Mouse (Mus musculus): ENCODE measurements around the gene Lnx2. TPM values are rescaled to one million over a fixed set of nuclear protein-coding genes. Genes with fewer than 3 reads are reported as not detected.
A peak's percentile ranks its signal among the peaks of the same experiment; 100 is the strongest.

Lnx2 gene
- polyA plus RNA-seq (2015; fragmentation: Nextera tagmentation; extraction: Ambion mirVana), result 9.4 and 11.2 TPM in 2 replicates

- no peaks in the 10 kb centered on the region for H3K9me3 ChIP-seq
- H3K27ac ChIP-seq, result peak within 1 kb of the TSS; percentile 89
- no peaks in the 10 kb centered on the region for H3K27me3 ChIP-seq
- peak; percentile 98 for ATAC-seq (ENCODE audit: low FRiP score, low read depth)
- H3K4me1 ChIP-seq, result peaks cover 21% of the 10 kb centered on the region
- peak within 1 kb of the TSS; percentile 95 for H3K4me2 ChIP-seq (replicated peaks)
- under 1% methylated on average over 65 of the region's 65 CpGs for WGBS
- peak within 1 kb of the TSS; percentile 84 for H3K9ac ChIP-seq
- H3K36me3 ChIP-seq, result peaks cover 10% of the 10 kb centered on the region
- H3K4me3 ChIP-seq, result peak within 1 kb of the TSS; percentile 82
Observed at GRCm38 (mm10) chr5:147076026-147076798, at the start of gene Lnx2. Gene Lnx2 (minus strand): TSS chr5:147076586.

- H3K4me1 ChIP-seq, result 0 out of 2 replicates have a peak, but pooled peaks cover 3% of the 10 kb centered on the region
- no peak overlapping the region for H3K27ac ChIP-seq
- no peaks in the 10 kb centered on the region for H3K27me3 ChIP-seq
- peaks cover 8% of the 10 kb centered on the region; the same call in 1 of the 2 replicates for H3K9me3 ChIP-seq
- H3K4me3 ChIP-seq, result no peak overlapping the region
- ATAC-seq (ENCODE audit: low FRiP score, low read depth), result no peak
- WGBS, result 92% methylated on average over 13 of the region's 13 CpGs
- H3K9ac ChIP-seq, result no peak overlapping the region
- H3K36me3 ChIP-seq, result no peaks in the 10 kb centered on the region
- no peak overlapping the region for H3K4me2 ChIP-seq (replicated peaks)
Observed at GRCm38 (mm10) chr5:147125542-147126185, 49.3 kb upstream of the Lnx2 start.

- Histone ChIP-seq H3K36me3 (no peaks in the 10 kb centered on the region), H3K4me1 (0 out of 2 replicates have a peak, but pooled peaks cover 3% of the 10 kb centered on the region), H3K27me3 (no peaks in the 10 kb centered on the region), H3K4me3 (no peak overlapping the region), H3K9ac (no peak overlapping the region), H3K27ac (no peak overlapping the region), H3K4me2 (replicated peaks) (no peak overlapping the region), H3K9me3 (peaks cover 8% of the 10 kb centered on the region; the same call in 1 of the 2 replicates)
- 57% methylated on average over 9 of the region's 9 CpGs for WGBS
- no peak for ATAC-seq (ENCODE audit: low FRiP score, low read depth)
Observed at GRCm38 (mm10) chr5:147124794-147125193, 48.4 kb upstream of the Lnx2 start.

- no peak overlapping the region for H3K27ac ChIP-seq
- 89% methylated on average over 4 of the region's 4 CpGs for WGBS
- 0 out of 2 replicates have a peak, but pooled peaks cover 3% of the 10 kb centered on the region for H3K4me1 ChIP-seq
- H3K27me3 ChIP-seq, result no peaks in the 10 kb centered on the region
- no peak overlapping the region for H3K9ac ChIP-seq
- H3K36me3 ChIP-seq, result no peaks in the 10 kb centered on the region
- no peak for ATAC-seq (ENCODE audit: low FRiP score, low read depth)
- no peak overlapping the region for H3K4me2 ChIP-seq (replicated peaks)
- H3K4me3 ChIP-seq, result no peak overlapping the region
- peaks cover 8% of the 10 kb centered on the region; the same call in 1 of the 2 replicates for H3K9me3 ChIP-seq
Observed at GRCm38 (mm10) chr5:147121146-147121545, 44.8 kb upstream of the Lnx2 start.

- ATAC-seq (ENCODE audit: low FRiP score, low read depth), result no peak
- H3K9me3 ChIP-seq, result peaks cover 8% of the 10 kb centered on the region; the same call in 1 of the 2 replicates
- no peak overlapping the region for H3K9ac ChIP-seq
- no peaks in the 10 kb centered on the region for H3K27me3 ChIP-seq
- no peak overlapping the region for H3K4me3 ChIP-seq
- no peak overlapping the region for H3K27ac ChIP-seq
- no peaks in the 10 kb centered on the region for H3K4me1 ChIP-seq
- no peak overlapping the region for H3K4me2 ChIP-seq (replicated peaks)
- 32% methylated on average over 6 of the region's 6 CpGs for WGBS
- peaks cover 14% of the 10 kb centered on the region for H3K36me3 ChIP-seq
Observed at GRCm38 (mm10) chr5:147117027-147117426, 40.6 kb upstream of the Lnx2 start.

GRCm38 (mm10) chr5:147115631-147116030 is 39.2 kb upstream of the Lnx2 start:
- Histone ChIP-seq H3K9ac (no peak overlapping the region), H3K4me1 (no peaks in the 10 kb centered on the region), H3K9me3 (peaks cover 7% of the 10 kb centered on the region; the same call in 1 of the 2 replicates), H3K4me2 (replicated peaks) (no peak overlapping the region), H3K4me3 (no peak overlapping the region), H3K27ac (no peak overlapping the region), H3K36me3 (peaks cover 24% of the 10 kb centered on the region), H3K27me3 (no peaks in the 10 kb centered on the region)
- no peak for ATAC-seq (ENCODE audit: low FRiP score, low read depth)
- WGBS, result 93% methylated on average over 4 of the region's 4 CpGs

GRCm38 (mm10) chr5:147114738-147115137 is 38.4 kb upstream of the Lnx2 start:
- 81% methylated on average over 7 of the region's 7 CpGs for WGBS
- H3K4me3 ChIP-seq, result no peak overlapping the region
- no peak overlapping the region for H3K9ac ChIP-seq
- no peak for ATAC-seq (ENCODE audit: low FRiP score, low read depth)
- no peak overlapping the region for H3K27ac ChIP-seq
- no peak overlapping the region for H3K4me2 ChIP-seq (replicated peaks)
- no peaks in the 10 kb centered on the region for H3K4me1 ChIP-seq
- no peaks in the 10 kb centered on the region for H3K27me3 ChIP-seq
- peaks cover 32% of the 10 kb centered on the region for H3K36me3 ChIP-seq
- peaks cover 13% of the 10 kb centered on the region for H3K9me3 ChIP-seq

GRCm38 (mm10) chr5:147108861-147109591 is 32.6 kb upstream of the Lnx2 start:
- peaks cover 83% of the 10 kb centered on the region for H3K36me3 ChIP-seq
- 92% methylated on average over 13 of the region's 13 CpGs for WGBS
- ATAC-seq (ENCODE audit: low FRiP score, low read depth), result no peak

GRCm38 (mm10) chr5:147107276-147107675 is 30.9 kb upstream of the Lnx2 start:
- 93% methylated on average over 3 of the region's 3 CpGs for WGBS
- H3K9me3 ChIP-seq, result peaks cover 13% of the 10 kb centered on the region
- H3K36me3 ChIP-seq, result peaks cover 87% of the 10 kb centered on the region
- no peak overlapping the region for H3K4me3 ChIP-seq
- H3K9ac ChIP-seq, result no peak overlapping the region
- ATAC-seq (ENCODE audit: low FRiP score, low read depth), result no peak
- H3K4me1 ChIP-seq, result no peaks in the 10 kb centered on the region
- no peak overlapping the region for H3K27ac ChIP-seq
- no peak overlapping the region for H3K4me2 ChIP-seq (replicated peaks)
- H3K27me3 ChIP-seq, result no peaks in the 10 kb centered on the region

More at GRCm38 (mm10) chr5:147108861-147109591, 32.6 kb upstream of the Lnx2 start:
- Histone ChIP-seq H3K4me2 (replicated peaks) (no peak overlapping the region), H3K4me3 (no peak overlapping the region), H3K9ac (no peak overlapping the region), H3K4me1 (no peaks in the 10 kb centered on the region), H3K27ac (no peak overlapping the region), H3K27me3 (no peaks in the 10 kb centered on the region), H3K9me3 (peaks cover 13% of the 10 kb centered on the region)

- WGBS, result 77% methylated on average over 6 of the region's 6 CpGs
- H3K4me3 ChIP-seq, result no peak overlapping the region
- no peak overlapping the region for H3K27ac ChIP-seq
- H3K27me3 ChIP-seq, result no peaks in the 10 kb centered on the region
- H3K4me2 ChIP-seq (replicated peaks), result no peak overlapping the region
- ATAC-seq (ENCODE audit: low FRiP score, low read depth), result no peak
- H3K9me3 ChIP-seq, result no peaks in the 10 kb centered on the region
- H3K9ac ChIP-seq, result no peak overlapping the region
- peaks cover 71% of the 10 kb centered on the region for H3K36me3 ChIP-seq
- no peaks in the 10 kb centered on the region for H3K4me1 ChIP-seq
Observed at GRCm38 (mm10) chr5:147102295-147102694, 25.9 kb upstream of the Lnx2 start.

- WGBS, result 79% methylated on average over 2 of the region's 2 CpGs
- H3K36me3 ChIP-seq, result peaks cover 64% of the 10 kb centered on the region
- ATAC-seq (ENCODE audit: low FRiP score, low read depth), result no peak
- no peaks in the 10 kb centered on the region for H3K4me1 ChIP-seq
- no peaks in the 10 kb centered on the region for H3K27me3 ChIP-seq
- no peak overlapping the region for H3K4me3 ChIP-seq
- H3K27ac ChIP-seq, result no peak overlapping the region
- no peak overlapping the region for H3K9ac ChIP-seq
- no peak overlapping the region for H3K4me2 ChIP-seq (replicated peaks)
- no peaks in the 10 kb centered on the region for H3K9me3 ChIP-seq
Observed at GRCm38 (mm10) chr5:147100180-147100579, 23.8 kb upstream of the Lnx2 start.

GRCm38 (mm10) chr5:147098667-147099066 is 22.3 kb upstream of the Lnx2 start:
- peaks cover 53% of the 10 kb centered on the region for H3K36me3 ChIP-seq
- H3K4me2 ChIP-seq (replicated peaks), result no peak overlapping the region
- 88% methylated on average over 7 of the region's 7 CpGs for WGBS
- no peak overlapping the region for H3K4me3 ChIP-seq
- no peak for ATAC-seq (ENCODE audit: low FRiP score, low read depth)
- H3K27ac ChIP-seq, result no peak overlapping the region
- no peaks in the 10 kb centered on the region for H3K27me3 ChIP-seq
- H3K4me1 ChIP-seq, result no peaks in the 10 kb centered on the region
- no peaks in the 10 kb centered on the region for H3K9me3 ChIP-seq
- H3K9ac ChIP-seq, result no peak overlapping the region
